Mouse (Mus musculus) E14TG2a.4 (cell line): ENCODE measurements around the gene Csnk2b.

Experiments used
- CTCF ChIP-seq: conservative IDR thresholded peaks from 2 replicates; pipeline ENCODE4 v1.5.1; 2014; ENCODE audit warnings: low read length
- NANOG ChIP-seq: IDR thresholded peaks from 2 replicates; pipeline ENCODE4 v1.6.1; 2014; ENCODE audit warnings: borderline replicate concordance, low read length, mixed read lengths
- POU5F1 ChIP-seq: IDR thresholded peaks from 2 replicates; pipeline ENCODE4 v1.6.1; 2014; ENCODE audit warnings: low read length, borderline replicate concordance

GRCm38 (mm10) chr17:35068213-35068914, 53.5 kb downstream of the Csnk2b start:
- TF ChIP-seq CTCF (no peak), NANOG (no peak), POU5F1 (no peak)
